Mouse (Mus musculus): ENCODE measurements around the gene Ces2f. TPM values are rescaled to one million over a fixed set of nuclear protein-coding genes. Genes with fewer than 3 reads are reported as not detected.
"Not testable (repeated sequence)": the region's sequence is repeated elsewhere in the genome, so short reads cannot be mapped to it uniquely, and the experiment has no call there.

Gene Ces2f
- 2.2 and 2.5 TPM in 2 replicates for polyA plus RNA-seq (2012; rRNA removed)

DNA sequence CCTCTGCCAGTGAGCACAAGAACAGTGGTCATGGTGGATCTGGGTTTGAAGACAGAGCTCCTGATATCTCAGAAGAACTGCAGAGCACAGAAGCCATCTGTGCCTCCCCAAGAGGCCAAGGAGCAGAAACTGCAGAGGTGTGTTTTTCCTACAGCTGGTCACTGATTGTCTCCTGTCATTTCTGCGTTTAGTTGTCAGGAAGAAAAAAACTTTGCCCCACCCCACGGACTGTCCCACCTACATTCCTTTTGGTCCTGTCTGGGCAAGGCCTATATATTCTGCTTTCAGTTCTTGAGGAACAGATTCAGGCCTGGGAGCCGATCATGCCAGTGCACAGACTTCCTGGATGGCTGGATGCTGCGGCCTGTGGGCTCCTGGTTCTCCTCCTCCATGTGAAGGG is at the start of gene Ces2f:
TSS of gene Ces2f (plus strand) at position 301 of the 400 bp plus-strand sequence.
- no peak for DNase-seq (ENCODE audit: low spot score)

DNA sequence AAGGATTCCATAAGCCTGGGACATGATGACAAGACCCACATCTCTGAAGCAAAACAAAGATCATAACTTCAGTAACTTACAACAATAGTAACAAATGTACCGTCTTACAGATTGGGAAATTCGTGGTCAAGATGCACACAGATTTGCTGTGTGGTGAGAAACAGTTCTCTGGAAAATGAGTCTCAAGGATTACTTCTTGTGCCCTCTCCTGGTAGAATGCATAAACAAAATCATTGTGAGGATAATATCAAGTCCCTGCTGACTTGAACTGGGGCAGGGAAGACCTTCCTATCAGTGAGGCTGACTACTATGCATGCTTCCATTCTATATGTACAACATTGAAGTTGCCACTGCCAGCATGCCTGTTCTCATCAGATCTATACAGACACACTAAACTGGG is 45.4 kb upstream of the Ces2f start:
- no peak for DNase-seq (ENCODE audit: low spot score)

DNA sequence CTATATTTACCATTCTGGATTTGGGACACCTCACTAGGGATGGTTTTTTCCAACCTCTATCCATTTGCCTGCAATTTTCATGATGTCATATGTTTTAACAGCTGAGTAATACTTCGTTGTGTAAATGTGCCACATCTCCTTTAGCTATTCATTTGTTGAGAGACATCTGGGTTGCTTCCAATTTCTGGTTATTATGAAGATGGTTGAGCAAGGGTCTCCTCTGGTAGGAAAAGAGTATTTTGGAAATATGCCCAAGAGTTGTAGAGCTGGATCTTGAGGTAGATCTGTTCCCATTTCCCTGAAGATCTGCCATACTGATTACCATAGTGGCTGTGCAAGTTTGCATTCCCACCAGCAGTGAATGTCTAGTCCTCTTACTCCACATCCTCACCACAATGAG is 40.0 kb upstream of the Ces2f start:
- no peak for DNase-seq (ENCODE audit: low spot score)

DNA sequence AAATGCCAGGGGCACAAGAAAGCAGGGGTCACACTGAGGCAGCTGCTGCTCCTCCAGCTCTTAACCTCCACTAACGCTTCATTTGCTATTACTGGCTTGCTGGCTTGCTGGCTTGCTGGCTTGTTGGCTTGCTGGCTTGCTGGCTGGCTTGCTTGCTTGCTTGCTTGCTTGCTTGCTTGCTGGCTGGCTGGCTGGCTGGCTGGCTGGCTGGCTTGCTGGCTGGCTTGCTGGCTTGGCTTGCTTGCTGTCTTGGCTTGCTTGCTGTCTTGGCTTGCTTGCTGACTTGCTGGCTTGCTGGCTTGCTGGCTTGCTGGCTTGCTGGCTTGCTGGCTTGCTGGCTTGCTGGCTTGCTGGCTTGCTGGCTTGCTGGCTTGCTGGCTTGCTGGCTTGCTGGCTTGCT is 38.1 kb upstream of the Ces2f start:
- not testable (repeated sequence) for DNase-seq (ENCODE audit: low spot score)

GRCm38 (mm10) chr8:104909651-104910050 is 37.5 kb upstream of the Ces2f start:
- not testable (repeated sequence) for DNase-seq (ENCODE audit: low spot score)

DNA sequence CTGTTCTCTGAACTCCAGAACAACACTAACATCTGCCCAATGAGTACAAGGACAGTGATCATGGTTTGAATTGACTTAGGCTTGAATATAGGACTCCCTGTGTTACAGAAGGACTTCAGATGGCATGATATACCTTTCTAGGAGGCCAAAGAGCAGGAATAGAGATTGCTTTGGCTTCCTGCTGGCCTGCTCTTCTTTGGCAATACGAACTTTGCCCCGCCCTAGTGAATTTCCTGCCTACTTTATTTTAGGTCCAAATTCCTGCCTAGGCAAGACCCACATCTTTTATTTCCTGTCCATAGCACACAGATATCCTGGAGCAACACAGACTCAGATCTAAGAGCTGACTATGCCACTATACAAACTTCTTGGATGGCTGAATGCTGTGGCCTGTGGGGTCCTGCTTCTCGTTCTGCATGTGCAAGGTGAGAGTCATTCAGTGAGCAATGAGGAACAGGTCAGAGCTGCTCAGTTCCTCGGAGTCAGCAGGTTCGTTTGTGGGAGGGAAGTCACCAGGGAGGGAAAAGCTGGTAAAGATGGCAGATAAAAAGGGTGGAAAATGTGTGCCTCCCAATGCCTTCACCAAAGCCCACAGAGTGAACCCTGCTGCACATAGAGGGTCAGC is 21.1 kb upstream of the Ces2f start, which contains the start of gene Ces2e:
TSS of gene Ces2e (plus strand) at position 289 of the 625 bp plus-strand sequence.
- DNase-seq (ENCODE audit: low spot score) = no peak

- no peak for DNase-seq (ENCODE audit: low spot score)
Measured at GRCm38 (mm10) chr8:104927301-104927700, 19.9 kb upstream of the Ces2f start.

GRCm38 (mm10) chr8:104944665-104945064 is 2.5 kb upstream of the Ces2f start:
- no peak for DNase-seq (ENCODE audit: low spot score)

DNA sequence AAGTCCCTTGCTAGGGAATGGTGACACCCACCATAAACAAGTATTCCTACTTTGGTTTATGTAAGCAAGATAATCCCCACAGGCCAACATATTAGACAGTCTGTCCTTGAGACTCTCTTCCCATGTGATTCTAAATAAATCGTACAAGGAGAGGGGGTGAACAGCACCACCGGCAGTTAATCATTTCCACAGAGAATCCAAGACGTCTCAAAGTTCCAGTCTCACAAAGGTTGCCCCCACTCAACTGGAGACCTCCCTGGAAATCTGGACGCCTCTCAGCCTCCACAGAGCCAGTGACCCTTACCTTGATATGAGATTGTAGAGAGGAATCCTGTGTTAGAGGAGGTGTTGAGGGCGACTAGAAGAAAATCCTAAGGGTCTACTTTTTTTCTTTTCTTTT is 1.9 kb downstream of the Ces2f start:
- no peak for DNase-seq (ENCODE audit: low spot score)

- DNase-seq (ENCODE audit: low spot score) = no peak
Measured at GRCm38 (mm10) chr8:104961537-104961961, 14.4 kb downstream of the Ces2f start, which contains the start of gene Ces2g. Gene Ces2g, plus strand, starts transcription at chr8:104961718.

DNA sequence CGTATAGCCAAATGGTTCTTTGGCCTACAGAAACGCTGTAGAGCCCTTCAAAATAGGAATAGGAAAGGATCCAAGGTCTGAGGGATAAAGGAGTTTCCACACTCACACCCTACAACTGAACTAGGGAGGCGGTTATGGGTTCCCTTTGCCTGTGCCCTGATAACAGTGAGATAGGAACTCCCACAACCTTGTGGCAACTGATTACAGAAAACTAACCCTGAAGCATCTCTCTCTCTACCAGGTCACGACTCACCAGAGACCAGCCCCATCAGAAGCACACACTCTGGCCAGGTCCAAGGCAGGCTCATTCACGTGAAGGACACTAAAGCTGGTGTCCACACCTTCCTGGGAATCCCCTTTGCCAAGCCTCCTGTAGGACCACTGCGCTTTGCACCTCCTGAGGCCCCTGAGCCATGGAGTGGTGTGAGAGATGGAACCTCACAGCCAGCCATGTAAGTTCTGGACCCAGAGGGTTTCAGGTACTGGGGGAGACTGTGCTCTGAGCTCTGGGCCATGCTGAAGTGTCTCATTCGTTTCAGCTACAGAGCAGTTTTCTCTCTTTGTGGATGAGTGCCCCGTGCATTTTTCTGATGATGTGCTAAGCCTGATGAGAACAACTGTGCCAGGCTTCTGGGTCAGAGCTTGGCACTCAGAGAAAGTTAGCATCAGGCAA is 15.2 kb downstream of the Ces2f start:
- DNase-seq (ENCODE audit: low spot score) = no peak

- no peak for DNase-seq (ENCODE audit: low spot score)
Measured at GRCm38 (mm10) chr8:104963375-104963894, 16.3 kb downstream of the Ces2f start.

DNA sequence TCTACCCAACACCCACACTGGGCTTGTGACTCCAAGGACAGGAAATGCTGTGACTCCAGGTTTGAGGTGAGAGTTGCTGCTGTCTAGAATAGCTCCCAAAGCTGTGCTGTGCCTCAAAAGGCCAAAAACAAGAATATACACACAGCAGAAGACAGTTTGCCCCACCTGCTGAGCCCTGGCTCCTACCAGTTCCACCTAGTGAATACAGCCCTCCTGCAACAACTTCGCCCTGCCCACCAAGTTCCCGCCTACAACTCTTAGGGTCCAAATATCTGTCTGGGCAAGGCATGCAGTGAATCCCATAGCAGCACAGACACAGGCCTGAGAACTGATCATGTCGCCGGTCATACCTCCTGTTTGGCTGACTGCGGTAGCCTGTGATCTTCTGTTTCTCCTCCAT is 37.0 kb downstream of the Ces2f start:
- DNase-seq (ENCODE audit: low spot score) = no peak

DNA sequence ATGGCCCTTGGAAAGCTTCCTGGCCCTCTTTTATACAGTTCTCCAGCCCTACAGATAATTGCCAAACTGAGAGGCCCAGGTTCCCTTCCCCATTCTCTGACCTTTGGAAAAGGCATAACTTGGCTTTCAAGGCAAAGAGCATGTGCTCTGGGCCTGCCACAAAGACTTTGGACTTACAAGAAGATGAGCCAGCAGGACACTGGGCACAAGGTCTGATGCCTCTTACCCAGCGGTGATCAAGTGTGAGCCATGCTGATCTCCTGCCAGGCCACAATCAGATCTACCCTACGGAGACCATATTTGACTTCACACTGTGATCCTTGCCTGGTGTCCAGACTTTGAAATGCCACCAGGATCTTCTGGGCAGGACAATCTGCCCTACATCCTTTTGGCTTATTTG is 37.8 kb downstream of the Ces2f start:
- DNase-seq (ENCODE audit: low spot score) = no peak

GRCm38 (mm10) chr8:104998191-104998590 is 51.0 kb downstream of the Ces2f start:
- DNase-seq (ENCODE audit: low spot score) = no peak

- no peak for DNase-seq (ENCODE audit: low spot score)
Measured at GRCm38 (mm10) chr8:104999183-104999582, 52.0 kb downstream of the Ces2f start.

DNA sequence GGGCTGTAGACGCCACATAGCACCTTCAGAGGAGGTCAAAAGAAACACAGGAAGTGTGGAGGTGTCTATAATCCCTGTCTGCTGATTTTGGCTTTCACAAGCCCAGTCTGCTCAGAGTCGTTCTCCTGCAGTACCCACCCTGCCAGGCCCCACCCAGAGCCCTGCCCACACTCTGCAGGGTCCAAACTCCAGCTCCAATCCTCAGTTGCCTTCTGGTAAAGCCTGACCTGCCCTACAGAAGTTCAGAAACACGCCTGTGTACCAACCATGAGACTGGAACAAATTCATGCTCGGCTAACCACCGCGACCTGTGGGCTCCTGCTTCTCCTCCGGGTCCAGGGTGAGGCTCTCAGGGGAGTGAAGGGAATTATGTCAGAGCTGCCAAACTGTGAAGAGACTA is 53.4 kb downstream of the Ces2f start, which contains the start of gene Ces2h:
TSS of gene Ces2h (plus strand) at position 268 of the 400 bp plus-strand sequence.
- no peak for DNase-seq (ENCODE audit: low spot score)

Other genes starting within 250 kb of the Ces2f start
- gene Ces2a, start 213.4 kb upstream of the Ces2f start, polyA plus RNA-seq (2012; rRNA removed) = 0.09 and 0.11 TPM in 2 replicates
- 4.1 and 4.6 TPM in 2 replicates for gene Ces2b, start 115.8 kb upstream of the Ces2f start, polyA plus RNA-seq (2012; rRNA removed)
- gene Ces2c, start 100.3 kb upstream of the Ces2f start, polyA plus RNA-seq (2012; rRNA removed) = 0.22 and 0.41 TPM in 2 replicates
- 3.8 and 4.0 TPM in 2 replicates for gene Ces2e, start 21.1 kb upstream of the Ces2f start, polyA plus RNA-seq (2012; rRNA removed)
- 26.0 and 32.8 TPM in 2 replicates for gene Ces2g, start 14.4 kb downstream of the Ces2f start, polyA plus RNA-seq (2012; rRNA removed)
- gene Ces2h, start 53.5 kb downstream of the Ces2f start, polyA plus RNA-seq (2012; rRNA removed) = not detected in 2 replicates
- gene Ces3a, start 101.2 kb downstream of the Ces2f start, polyA plus RNA-seq (2012; rRNA removed) = 0.04 TPM in 1 of 2 replicates, not detected in the other
- gene Ces3b, start 136.4 kb downstream of the Ces2f start, polyA plus RNA-seq (2012; rRNA removed) = not detected in 2 replicates
- gene Ces4a, start 184.4 kb downstream of the Ces2f start, polyA plus RNA-seq (2012; rRNA removed) = not detected in 2 replicates
- 28.0 and 30.1 TPM in 2 replicates for gene Cbfb, start 223.3 kb downstream of the Ces2f start, polyA plus RNA-seq (2012; rRNA removed)